In the genomic region with DNA sequence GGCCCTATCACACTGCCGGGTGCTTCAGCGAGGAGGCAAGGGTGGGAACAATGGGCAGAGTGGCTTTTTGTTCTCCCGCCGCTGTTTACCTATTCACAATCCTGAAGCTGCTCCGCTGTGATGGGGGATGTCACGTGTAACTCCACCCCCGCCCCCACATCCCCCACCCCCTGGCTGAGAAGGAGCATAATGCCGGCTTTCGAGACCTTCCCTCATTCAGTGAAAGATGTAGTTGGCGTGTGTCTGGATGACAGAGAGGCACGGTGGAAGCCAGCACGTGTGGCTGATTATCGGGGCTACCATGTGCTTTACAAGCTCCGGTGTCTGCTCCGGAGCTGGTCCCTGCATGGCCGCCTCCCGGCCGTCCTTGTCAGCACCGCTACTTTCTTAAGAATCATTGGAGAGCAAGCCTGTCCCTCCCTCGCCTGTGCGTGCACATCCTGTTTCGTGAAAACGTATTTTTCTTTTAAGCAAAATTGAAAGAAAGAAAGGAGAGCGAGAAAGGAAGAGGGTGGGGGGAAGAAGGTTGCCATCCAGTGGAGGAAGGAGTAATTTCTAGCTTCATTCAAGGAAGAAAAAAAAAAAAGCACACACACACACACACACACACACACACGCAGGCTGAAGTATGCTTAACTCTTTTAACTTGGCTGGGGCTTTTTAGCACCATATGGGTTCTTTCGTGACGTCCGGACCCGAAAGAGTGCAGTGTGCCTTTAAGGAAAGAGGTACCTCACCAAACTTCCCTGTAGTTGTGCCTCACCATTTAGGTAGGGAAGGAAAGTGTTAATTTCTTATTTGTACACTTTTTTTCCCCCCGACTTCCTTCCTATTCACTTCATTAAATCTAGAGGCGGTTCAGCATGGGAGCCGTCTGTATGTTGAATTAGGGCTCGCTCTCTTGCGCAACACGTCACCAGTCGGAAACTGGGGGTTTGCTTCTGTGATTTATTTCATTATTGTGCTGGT, we compare ENCODE assay signal across 7 mouse cellular contexts.
DNase-seq lines count a peak whose midpoint lies in the region; ATAC-seq lines count a peak whose summit lies in the region.

No protein-coding gene starts in this region.

- peak; percentile 40 to 51 for DNase-seq in cerebellum, postnatal 36 days
- DNase-seq in gastrocnemius, adult 8-10 months (ENCODE audit: low spot score in 2 of 2) = peak; percentile 35 to 39
- peak; percentile 93 for DNase-seq in induced T-regulatory cell, adult 2 months (ENCODE audit: low read depth)
- DNase-seq in left cerebral cortex, postnatal 10 days (ENCODE audit: extremely low spot score in 1 of 2, low spot score in 2 of 2) = peak; percentile 67 to 78
- peak; percentile 71 to 78 for DNase-seq in right cerebral cortex, postnatal 36 days (ENCODE audit: low spot score in 2 of 2)

- intact Hi-C loops in left cerebral cortex, postnatal 10 days (cut with DNase I) = loop anchor here (5.0 kb wide), 1 partner anchor 104 kb away; no protein-coding TSS in a partner anchor

- ATAC-seq in activated CD4-positive, CD25-positive, alpha-beta regulatory T cell, adult 4 months = peak; percentile 81
- peak; percentile 78 for ATAC-seq in megakaryocyte progenitor cell, adult 5-6 weeks (replicated peaks; ENCODE audit: poor library complexity)

Comparison
In these comparisons a context has a peak if more than half of its experiments do, and no peak if none do; other contexts are left out.
1. Peak in every context shown above with its lines: DNase-seq and ATAC-seq.
2. DNase-seq: peak in every context shown above with its lines; median percentile 93 in induced T-regulatory cell, adult 2 months; 74 in right cerebral cortex, postnatal 36 days; 72 in left cerebral cortex, postnatal 10 days; 46 in cerebellum, postnatal 36 days; 37 in gastrocnemius, adult 8-10 months.